Mouse (Mus musculus) right cerebral cortex, adult 18-20 months (tissue): ENCODE results near the gene Atp2b4.
"Not testable (repeated sequence)": the region's sequence is repeated elsewhere in the genome, so short reads cannot be mapped to it uniquely, and the experiment has no call there.

Source experiments
- DNase-seq: peaks from one replicate; pipeline ENCODE4 v3.0.0; 2022; ENCODE audit warnings: mixed read lengths

Gene Atp2b4

DNA sequence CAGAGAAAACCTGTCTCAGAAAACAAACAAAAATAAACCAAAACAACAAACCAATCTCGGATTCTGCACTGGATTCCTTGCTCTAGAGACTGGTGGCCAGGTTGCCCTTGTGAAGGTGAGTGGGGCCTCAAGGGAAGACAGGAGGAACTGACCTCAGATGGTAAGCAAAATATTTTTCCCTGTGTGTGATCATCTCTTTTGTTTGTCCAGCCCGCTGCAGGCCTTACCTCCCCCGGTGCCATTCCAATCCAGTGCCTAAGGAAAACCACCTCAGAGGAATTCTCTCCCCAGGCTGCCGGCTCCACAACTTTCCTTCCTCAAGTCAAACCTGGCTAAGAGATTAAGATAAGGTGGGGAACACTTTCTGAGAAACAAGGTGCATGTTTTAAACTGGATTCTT lies 108.6 kb downstream of the Atp2b4 start:
- DNase-seq: no peak

GRCm38 (mm10) chr1:133691046-133691445 lies 109.8 kb downstream of the Atp2b4 start:
- no peak for DNase-seq

DNA sequence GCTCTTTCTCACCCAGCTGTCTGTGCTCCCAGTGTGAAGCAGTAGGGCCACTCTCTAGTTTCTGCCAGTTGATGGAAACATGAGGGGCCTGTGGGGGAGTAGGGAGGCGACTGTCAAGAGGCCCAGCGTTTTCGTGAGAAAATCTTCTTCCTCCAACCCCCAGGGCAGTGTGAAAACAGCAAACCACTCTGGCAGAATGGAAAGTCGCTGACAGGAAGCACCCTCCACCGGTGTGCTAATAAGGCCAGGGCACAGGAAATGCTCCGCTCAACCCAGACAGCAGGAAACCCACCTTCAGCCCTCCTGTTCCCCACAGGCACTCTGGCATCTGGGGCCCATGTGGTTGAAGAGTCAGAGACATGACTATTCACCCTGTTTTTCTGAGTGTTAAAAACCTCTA lies 110.9 kb downstream of the Atp2b4 start, which contains the start of gene Lax1:
Lax1 (minus strand) TSS at position 212 of the 400 bp plus-strand sequence.
- DNase-seq: no peak

DNA sequence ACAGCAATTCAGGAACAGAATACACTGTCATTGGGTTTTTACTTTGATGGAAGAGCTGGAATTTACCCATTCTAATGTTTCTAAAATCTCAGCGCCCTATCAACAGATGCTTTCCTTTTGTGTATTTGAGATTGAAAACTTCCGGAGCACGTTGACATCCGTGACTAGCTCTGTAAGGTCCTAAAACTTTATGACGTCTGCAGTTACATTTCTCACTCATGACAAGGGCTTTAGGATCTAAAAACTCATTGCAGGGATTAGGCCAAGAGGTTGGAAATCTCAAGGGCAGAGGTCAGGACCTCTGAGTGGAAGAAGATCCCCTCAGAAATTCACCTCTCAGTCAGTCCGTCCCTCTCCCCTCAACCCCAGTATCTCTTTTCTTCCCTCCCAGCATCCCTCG lies 112.5 kb downstream of the Atp2b4 start:
- DNase-seq: no peak

DNA sequence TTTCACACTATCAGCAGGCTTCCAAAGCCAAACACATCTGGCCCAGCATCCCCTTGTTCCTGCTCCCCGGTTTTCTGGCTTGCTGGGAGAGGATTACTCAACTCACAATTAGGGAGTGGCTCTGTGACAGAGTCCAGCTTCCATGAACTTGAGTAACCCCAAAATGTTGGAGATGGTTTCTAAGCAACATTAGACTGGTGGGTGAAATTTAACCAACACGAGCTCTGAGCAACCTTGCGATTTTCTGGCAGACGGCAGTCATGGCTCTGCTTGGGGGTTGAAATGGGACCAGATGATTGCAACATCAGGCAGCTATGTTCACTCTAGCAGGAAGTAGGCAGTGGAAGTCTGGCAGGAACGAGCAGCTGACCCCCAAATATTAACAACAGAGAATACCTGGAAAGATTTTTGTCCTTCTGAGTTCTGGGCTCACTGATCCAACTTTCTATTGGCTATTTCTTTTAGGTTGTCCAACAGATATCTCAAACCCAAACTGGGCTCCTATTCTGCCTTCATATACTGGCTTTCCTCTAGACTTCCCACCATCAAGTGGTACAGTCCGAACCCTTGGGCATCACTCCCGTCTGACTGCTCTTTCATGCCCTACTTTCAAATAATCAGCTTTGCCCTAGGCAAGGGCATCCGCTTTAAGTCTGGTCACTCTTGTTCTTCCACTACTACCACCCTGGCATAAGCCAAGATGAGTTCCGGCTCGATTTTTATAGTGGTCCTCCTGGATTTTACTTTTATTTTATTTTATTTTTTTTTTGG lies 114.9 kb downstream of the Atp2b4 start:
- DNase-seq: no peak

DNA sequence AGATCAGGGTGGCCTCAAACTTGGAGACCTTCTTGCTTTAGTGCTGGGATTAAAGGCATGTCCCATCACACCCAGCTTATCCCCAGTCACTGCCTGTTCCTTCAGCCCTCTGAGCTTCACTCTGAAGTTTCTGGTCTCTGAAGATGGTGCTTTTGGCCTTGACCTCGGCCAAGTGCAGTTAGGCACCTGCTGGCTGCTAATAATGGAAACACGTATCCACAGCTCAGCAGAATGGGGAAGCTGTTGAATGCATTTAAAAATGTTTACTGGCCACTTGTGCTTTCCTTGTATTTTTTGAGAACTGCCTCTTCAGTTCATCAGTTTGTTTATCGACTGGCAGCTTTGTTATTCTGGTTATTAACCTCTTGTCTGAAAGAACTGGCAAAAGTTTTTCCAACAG lies 129.0 kb downstream of the Atp2b4 start:
- no peak for DNase-seq

DNA sequence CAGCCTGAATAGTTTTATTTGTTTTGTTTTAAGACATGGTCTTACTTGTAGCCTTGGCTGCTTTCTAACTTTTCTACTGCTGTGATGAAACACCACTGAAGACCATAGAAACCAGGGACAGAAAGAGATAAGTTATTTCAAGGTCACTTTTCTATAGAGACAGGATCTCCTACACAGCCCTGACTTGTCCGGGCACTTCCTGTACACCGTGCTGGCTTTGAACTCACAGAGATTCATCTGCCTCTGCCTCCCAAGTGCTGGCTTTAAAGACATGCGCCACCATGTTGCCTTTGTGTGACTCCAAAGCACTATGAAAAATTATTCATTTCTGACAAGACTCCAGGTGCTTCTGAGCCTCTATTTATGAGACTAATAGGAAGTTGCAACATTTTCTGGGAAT lies 129.6 kb downstream of the Atp2b4 start:
- DNase-seq: no peak

- DNase-seq: no peak
Observed at GRCm38 (mm10) chr1:133670776-133671175, 130.1 kb downstream of the Atp2b4 start.

GRCm38 (mm10) chr1:133670190-133670589 lies 130.7 kb downstream of the Atp2b4 start:
- no peak for DNase-seq

DNA sequence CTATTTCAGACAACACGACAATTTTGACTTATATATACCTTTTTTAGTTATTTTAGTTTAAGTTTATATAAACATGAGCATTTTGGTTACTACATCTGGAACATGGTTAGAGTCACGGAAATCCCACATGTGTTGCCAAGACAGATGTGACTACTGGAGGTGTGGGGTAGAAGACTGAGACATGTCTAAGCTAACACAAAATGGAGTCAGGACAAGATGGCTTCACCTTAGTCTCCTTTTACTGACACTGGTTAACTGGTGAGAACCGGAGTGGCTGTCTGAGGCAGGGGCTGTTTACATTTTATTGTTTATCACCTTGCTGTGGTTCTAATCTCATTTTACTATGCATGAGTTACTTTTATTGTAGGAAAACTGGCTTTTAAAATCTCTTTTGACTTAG lies 132.2 kb downstream of the Atp2b4 start:
- no peak for DNase-seq

DNA sequence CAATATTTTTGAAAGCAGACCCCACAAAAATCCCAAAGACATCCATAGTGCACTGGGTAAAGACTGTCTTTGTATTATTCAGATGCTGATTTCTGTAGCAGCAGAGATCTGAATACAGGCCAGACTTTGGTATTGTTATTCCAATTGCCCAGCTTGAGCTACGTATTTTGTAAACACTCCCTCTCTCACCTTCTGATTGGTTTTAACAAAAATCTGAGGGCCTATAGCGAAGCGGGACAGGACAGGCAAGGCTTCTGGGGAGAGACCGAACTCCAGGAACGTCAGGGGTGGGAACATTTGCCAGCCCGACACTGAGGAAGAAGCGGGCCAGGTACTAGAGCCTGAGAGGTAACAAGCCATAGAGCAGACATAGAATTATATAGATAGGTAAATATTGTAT lies 133.1 kb downstream of the Atp2b4 start:
- no peak for DNase-seq

DNA sequence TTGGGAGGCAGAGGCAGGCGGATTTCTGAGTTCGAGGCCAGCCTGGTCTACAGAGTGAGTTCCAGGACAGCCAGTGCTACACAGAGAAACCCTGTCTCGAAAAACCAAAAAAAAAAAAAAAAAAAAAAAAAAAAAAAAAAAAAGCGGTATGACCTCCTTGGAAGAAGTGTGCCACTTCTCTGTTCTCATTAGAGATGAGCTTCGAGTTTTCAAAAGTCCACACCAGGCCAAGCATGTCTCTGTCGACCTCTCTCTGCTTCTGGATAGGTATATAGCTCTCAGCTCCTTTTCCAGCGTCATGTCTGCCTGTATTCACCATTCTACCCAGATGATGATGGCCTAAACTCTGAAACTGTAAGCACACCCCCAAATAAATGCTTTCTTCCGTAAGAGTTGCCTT lies 135.1 kb downstream of the Atp2b4 start:
- not testable (repeated sequence) for DNase-seq

DNA sequence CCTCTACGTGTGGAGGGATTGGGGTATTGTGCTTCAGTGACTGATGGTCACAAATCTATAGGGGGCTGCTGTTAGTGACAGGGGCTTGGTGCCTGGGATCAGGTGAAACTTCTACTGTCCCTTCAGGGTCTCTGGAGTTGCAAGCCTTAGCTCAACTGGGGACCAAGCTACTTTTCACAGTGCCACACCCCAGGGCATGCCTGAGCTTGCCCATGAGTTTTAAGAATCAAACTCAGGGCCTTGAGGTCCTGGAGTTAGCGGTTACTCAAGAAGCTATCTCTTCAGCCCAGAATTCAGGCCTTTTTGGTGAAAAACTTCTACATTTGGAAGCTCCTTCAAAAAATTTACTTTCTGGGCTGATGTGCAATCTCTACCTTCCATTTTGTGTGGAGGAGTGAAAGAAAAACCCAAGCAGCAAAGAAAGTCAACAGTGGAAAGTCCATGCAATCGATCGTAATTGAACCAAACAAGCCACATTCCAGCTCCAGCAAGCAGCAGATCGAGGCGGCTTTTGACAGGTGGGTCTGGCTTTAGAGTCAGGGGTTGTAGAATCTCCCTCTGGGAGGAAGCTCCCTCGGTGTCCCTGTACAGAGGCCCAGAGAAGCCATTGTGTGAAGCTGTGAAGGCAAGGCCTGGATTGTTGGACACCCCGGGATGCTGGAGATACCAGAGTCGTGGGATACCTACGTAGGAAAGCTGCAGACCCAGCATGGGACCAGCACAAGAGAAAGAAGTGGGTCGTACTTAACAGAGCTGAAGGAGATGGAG lies 136.5 kb downstream of the Atp2b4 start:
- DNase-seq: no peak

- DNase-seq: peak; percentile 75
Observed at GRCm38 (mm10) chr1:133663427-133663826, 137.4 kb downstream of the Atp2b4 start.

- DNase-seq: no peak
Observed at GRCm38 (mm10) chr1:133662941-133663340, 137.9 kb downstream of the Atp2b4 start.

DNA sequence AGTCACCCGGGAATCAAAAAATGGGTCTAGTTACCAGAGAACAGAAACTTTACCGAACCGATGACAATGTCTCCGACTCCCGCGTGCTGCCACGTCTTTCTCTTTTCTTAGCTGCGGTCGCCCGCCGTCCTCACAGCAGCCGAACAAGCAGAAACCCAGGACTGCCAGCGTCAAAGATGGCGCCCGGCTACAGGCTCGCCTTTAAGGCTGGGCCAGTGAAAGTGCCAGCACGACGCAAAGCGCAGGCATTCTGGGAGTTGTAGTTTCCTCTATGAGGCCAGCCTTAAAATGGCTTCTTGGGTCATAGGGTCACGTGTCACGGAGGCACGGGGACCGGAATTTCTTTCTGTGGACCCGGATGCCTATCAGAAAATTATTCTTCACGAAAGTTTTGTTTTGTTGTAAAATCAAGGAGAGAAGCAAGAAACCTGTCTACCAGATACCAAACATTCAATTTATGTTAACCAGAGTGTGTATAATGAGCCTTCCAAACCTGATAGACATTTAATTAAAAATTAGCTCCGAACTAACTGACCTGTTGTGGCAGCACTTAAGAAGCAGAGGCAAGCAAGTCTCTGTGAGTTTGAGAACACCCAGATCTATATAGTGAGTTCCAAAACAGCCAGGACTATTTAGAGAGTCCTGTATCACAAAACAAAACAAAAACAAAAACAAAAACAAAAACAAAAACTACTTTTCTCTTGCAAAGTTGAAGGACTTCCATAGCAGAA lies 139.5 kb downstream of the Atp2b4 start, which contains the start of gene Gm38394:
Gm38394 (minus strand) TSS at position 116 of the 731 bp plus-strand sequence.
- peak; percentile 94 for DNase-seq

DNA sequence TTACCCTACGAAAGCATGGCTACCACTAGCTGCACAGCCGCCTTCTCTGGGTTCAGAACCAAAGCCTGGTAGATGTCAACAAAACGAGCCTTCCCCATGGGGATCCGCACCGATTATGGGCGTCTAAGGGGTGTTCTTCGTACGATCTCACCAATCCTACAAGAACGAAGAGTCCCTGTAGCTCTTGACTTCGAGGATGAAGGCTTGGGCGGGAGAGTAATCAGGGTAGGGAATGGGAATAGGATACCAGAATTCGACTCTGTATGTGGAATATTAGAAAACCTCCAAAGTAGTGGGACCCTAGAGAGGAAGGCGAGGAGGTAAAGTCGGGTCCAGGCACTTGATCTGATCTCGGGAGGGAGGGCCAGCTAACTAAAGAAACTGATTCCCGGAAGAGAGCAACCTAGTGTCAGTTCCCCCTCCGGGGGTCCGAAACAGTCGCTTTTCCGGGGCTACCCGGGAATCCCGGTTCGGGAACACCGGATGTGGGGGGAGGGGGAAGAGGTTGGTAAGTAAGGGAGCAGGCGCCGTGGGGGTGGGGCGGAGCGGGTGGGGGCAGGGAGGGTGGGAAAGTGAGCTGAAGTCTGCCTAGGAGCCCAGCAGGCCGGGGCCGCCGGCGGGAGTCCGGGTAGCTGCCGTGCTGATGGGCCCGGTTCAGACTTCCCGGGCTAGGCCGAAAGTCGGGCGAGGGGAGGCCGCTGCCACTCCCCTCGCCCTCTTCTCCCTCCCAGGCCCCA lies 140.2 kb downstream of the Atp2b4 start, which contains the start of gene Zbed6:
Zbed6 (minus strand) TSS at position 420 of the 737 bp plus-strand sequence.
- DNase-seq: peak; percentile 48

GRCm38 (mm10) chr1:133658878-133659277 lies 142.0 kb downstream of the Atp2b4 start:
- no peak for DNase-seq

GRCm38 (mm10) chr1:133656811-133657210 lies 144.0 kb downstream of the Atp2b4 start:
- DNase-seq: no peak

DNA sequence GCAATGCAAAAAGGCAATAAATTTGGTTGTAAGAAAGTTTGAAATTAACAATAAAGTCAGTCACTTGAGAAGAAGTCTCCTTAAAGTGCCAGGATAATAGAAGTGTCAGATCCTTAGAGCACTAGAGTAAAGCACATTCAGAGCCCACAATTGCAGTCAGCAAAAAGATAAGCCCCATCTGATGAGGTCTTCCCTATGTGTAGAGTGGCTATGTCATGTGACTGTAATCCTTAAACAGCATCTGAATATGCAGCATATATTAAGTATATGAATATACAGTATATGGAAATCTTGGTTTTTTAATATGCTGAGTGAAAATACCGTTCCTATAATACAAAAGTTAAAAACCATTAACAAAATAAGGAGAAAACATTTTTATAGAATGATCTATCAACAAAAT lies 147.8 kb downstream of the Atp2b4 start:
- DNase-seq: no peak

GRCm38 (mm10) chr1:133650288-133651055 lies 150.4 kb downstream of the Atp2b4 start:
- DNase-seq: no peak
